Mouse (Mus musculus) kidney, embryonic 16.5 days (tissue): ENCODE measurements around the gene Serpinb6a. TPM values are rescaled to one million over a fixed set of nuclear protein-coding genes. Genes with fewer than 3 reads are reported as not detected.

ENCODE experiments used
- ATAC-seq: fragments of 200-750 bp; cut with Nextera tagmentation; 2 replicates; pipeline ENCODE4 v1.8.0; 2017; ENCODE audit warnings: moderate TSS enrichment; ENCODE audit not compliant: low FRiP score, low TSS enrichment
- H3K27ac ChIP-seq: fragments of 300-500 bp; sonication (generic); 2 replicates; pipeline ENCODE4 v1.5.1; 2014; ENCODE audit warnings: low read length
- H3K27me3 ChIP-seq: fragments of 300-500 bp; sonication (generic); 2 replicates; pipeline ENCODE4 v1.6.1; 2014; ENCODE audit warnings: low read length, control low read depth, mixed read lengths; ENCODE audit not compliant: insufficient read depth
- H3K36me3 ChIP-seq: fragments of 300-500 bp; sonication (generic); 2 replicates; pipeline ENCODE4 v1.6.1; 2014; ENCODE audit warnings: low read length, control low read depth, mixed read lengths; ENCODE audit not compliant: insufficient read depth
- H3K4me1 ChIP-seq: fragments of 300-500 bp; sonication (generic); 2 replicates; pipeline ENCODE4 v1.6.1; 2014; ENCODE audit warnings: low read length, control low read depth, mixed read lengths; ENCODE audit not compliant: insufficient read depth
- H3K4me2 ChIP-seq: fragments of 300-500 bp; sonication (generic); replicated peaks from 2 replicates; pipeline ENCODE4 v1.6.1; 2014; ENCODE audit warnings: low read depth, low read length
- H3K4me3 ChIP-seq: fragments of 300-500 bp; sonication (generic); 2 replicates; pipeline ENCODE4 v1.5.1; 2014; ENCODE audit warnings: mild to moderate bottlenecking, low read length
- H3K9ac ChIP-seq: fragments of 300-500 bp; sonication (generic); replicated peaks from 2 replicates; pipeline ENCODE4 v1.6.1; 2014; ENCODE audit warnings: low read length
- H3K9me3 ChIP-seq: fragments of 300-500 bp; sonication (generic); 2 replicates; pipeline ENCODE4 v1.6.1; 2016; ENCODE audit warnings: low read length, control low read depth
- WGBS: fragments of 180-500 bp; shearing (Covaris S2); extraction: QIAGEN DNeasy Blood & Tissue Kit; methylation state at CpG from one replicate; pipeline ENCODE4 v1.1.7; 2014; 5-methylcytosine and 5-hydroxymethylcytosine counted together
- polyA plus RNA-seq: library from polyadenylated mRNA; unstranded; fragments of >200 nt; fragmentation: Nextera tagmentation; extraction: Ambion mirVana; gene quantifications from 2 replicates; pipeline ENCODE4 v1.2.1, GENCODE M21; 2015

Gene Serpinb6a
- polyA plus RNA-seq, 1 experiment from 2014 or later = 72.8 TPM

- H3K27ac ChIP-seq = no peak overlapping the region
- H3K4me1 ChIP-seq = 0 out of 2 replicates have a peak, but pooled peaks cover 3% of the 10 kb centered on the region
- peaks cover 7% of the 10 kb centered on the region for H3K36me3 ChIP-seq
- no peak overlapping the region for H3K4me2 ChIP-seq
- H3K9ac ChIP-seq = no peak overlapping the region
- H3K9me3 ChIP-seq = no peaks in the 10 kb centered on the region
- H3K27me3 ChIP-seq = no peaks in the 10 kb centered on the region
- no peak for ATAC-seq
- H3K4me3 ChIP-seq = no peak overlapping the region
- WGBS = 82% methylated on average over 2 of the region's 2 CpGs
Measured at GRCm38 (mm10) chr13:33930281-33930680, 72.3 kb downstream of the Serpinb6a start.

DNA sequence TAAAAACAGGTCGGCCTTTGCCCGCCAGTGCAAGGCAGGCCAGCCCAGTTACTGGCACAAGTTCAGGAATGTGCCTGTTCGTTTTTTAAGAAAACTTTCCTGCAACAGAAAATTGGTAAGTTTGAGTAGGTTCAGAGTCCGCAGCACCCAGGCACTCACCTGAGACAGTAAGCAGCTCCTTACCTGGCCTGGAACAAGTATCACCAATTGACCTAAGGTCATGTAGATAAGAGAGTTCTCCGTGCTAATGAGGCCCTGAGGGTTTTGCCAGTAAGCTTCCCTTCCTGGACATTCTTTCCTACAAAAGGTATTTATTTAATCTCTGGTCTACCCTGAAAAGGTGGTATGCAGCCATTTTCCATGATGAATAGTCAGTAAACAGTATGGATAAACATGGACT lies 80.9 kb downstream of the Serpinb6a start:
- H3K4me3 ChIP-seq = no peak overlapping the region
- no peak overlapping the region for H3K4me2 ChIP-seq
- H3K4me1 ChIP-seq = no peaks in the 10 kb centered on the region
- H3K36me3 ChIP-seq = peaks cover 41% of the 10 kb centered on the region
- H3K9me3 ChIP-seq = no peaks in the 10 kb centered on the region
- no peaks in the 10 kb centered on the region for H3K27me3 ChIP-seq
- H3K9ac ChIP-seq = no peak overlapping the region
- ATAC-seq = no peak
- 81% methylated on average over 5 of the region's 5 CpGs for WGBS
- H3K27ac ChIP-seq = no peak overlapping the region

- H3K9ac ChIP-seq = no peak overlapping the region
- H3K27ac ChIP-seq = no peak overlapping the region
- no peak for ATAC-seq
- no peaks in the 10 kb centered on the region for H3K4me1 ChIP-seq
- H3K27me3 ChIP-seq = no peaks in the 10 kb centered on the region
- no peaks in the 10 kb centered on the region for H3K9me3 ChIP-seq
- no peak overlapping the region for H3K4me3 ChIP-seq
- WGBS = 94% methylated on average over 6 of the region's 6 CpGs
- H3K36me3 ChIP-seq = peaks cover 41% of the 10 kb centered on the region
- H3K4me2 ChIP-seq = no peak overlapping the region
Measured at GRCm38 (mm10) chr13:33921041-33921440, 81.6 kb downstream of the Serpinb6a start.

DNA sequence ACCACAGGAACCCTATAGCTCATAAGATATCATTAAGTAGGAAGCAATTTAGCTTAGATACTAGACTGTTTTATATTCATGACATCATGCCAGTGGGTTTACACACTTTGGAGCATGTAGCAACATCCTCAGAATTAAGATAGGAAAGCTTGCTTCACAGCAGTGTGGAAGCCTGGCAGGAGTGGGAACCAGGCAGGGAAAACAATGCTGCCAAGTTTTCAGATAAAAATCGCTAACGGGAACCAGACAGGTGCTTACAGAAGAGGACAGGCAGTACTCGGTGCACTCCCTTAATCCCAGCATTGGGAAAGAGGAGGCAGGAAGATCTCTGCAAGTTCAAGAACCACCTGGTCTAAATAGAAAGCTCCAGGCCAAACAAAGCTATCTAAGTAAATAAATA lies 95.8 kb downstream of the Serpinb6a start:
- Histone ChIP-seq H3K4me2 (no peak overlapping the region), H3K9me3 (no peaks in the 10 kb centered on the region), H3K27me3 (no peaks in the 10 kb centered on the region), H3K4me1 (no peaks in the 10 kb centered on the region), H3K27ac (no peak overlapping the region), H3K36me3 (no peaks in the 10 kb centered on the region), H3K9ac (no peak overlapping the region), H3K4me3 (no peak overlapping the region)
- ATAC-seq = no peak
- WGBS = 81% methylated on average over 3 of the region's 3 CpGs

DNA sequence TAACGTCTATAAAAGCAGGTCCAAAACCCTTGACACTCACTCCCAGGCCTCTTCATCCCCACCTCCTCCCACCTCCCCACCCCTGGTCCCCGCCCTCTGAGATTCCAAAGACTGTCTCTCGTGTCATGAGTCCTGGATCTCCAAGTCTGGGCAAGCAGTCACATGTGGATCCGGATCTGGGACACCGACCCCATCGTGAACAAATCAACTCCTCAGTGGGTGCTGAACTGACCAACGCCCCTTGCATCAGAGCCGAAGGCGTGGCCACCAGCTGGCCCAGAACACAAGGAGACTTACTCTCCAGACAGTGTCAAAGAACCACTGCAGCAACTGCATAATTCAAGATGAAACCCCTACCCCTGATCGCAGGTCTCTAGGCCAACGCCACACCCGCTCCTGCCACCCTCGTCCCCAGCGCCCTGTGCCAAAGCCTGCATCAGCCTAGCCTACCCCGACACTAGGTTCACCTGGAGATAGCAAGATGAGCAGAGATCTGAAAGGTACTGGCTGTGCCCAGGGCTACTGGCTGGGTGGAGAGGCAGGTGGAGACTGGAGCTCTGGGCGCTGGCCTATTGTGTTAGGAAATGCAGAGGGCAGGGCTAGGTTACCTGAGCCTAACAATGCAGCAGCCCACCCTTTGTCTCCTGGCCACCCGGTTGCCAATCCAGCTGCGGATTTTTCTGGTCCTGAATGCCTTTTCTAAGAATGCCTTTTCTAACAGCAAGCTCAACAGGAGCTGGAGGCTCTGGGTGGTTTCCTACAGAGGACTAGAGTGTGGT lies 97.2 kb downstream of the Serpinb6a start, which contains the start of gene Serpinb6c:
TSS of gene Serpinb6c (minus strand) at position 533 of the 779 bp plus-strand sequence.
- Histone ChIP-seq H3K9ac (no peak within 1 kb of the TSS), H3K4me2 (no peak within 1 kb of the TSS), H3K27ac (no peak within 1 kb of the TSS), H3K4me3 (no peak within 1 kb of the TSS), H3K27me3 (no peaks in the 10 kb centered on the region), H3K4me1 (no peaks in the 10 kb centered on the region), H3K9me3 (no peaks in the 10 kb centered on the region), H3K36me3 (no peaks in the 10 kb centered on the region)
- ATAC-seq = no peak
- 76% methylated on average over 18 of the region's 18 CpGs for WGBS

GRCm38 (mm10) chr13:33903290-33903689 lies 99.3 kb downstream of the Serpinb6a start:
- Histone ChIP-seq H3K4me3 (no peak overlapping the region), H3K36me3 (no peaks in the 10 kb centered on the region), H3K27me3 (no peaks in the 10 kb centered on the region), H3K27ac (no peak overlapping the region), H3K4me2 (no peak overlapping the region), H3K9me3 (no peaks in the 10 kb centered on the region), H3K4me1 (no peaks in the 10 kb centered on the region), H3K9ac (no peak overlapping the region)
- 85% methylated on average over 2 of the region's 2 CpGs for WGBS
- ATAC-seq = no peak

DNA sequence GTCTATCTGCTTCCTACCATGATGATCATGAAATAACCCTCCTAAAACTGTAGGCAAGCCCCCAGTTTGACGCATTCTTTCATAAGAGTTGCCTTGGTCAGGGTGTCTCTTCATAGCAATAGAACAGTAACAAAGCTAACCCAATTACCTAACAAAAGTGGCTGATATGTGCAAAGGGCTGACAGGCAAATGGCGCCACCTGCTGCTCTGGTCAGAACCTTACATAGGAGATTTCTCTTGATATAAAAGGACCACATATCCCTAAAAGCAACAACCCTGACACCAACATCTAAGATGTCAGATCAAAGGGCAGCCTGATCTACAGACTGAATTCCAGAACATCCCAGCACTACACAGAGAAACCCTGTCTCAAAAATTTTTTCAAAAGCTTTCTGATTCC lies 108.4 kb downstream of the Serpinb6a start:
- no peak overlapping the region for H3K27ac ChIP-seq
- no peaks in the 10 kb centered on the region for H3K36me3 ChIP-seq
- H3K27me3 ChIP-seq = no peaks in the 10 kb centered on the region
- H3K4me3 ChIP-seq = no peak overlapping the region
- no peak for ATAC-seq
- no peak overlapping the region for H3K9ac ChIP-seq
- no peaks in the 10 kb centered on the region for H3K4me1 ChIP-seq
- 41% methylated on average over 2 of the region's 2 CpGs for WGBS
- no peak overlapping the region for H3K4me2 ChIP-seq
- no peaks in the 10 kb centered on the region for H3K9me3 ChIP-seq

Other genes with a start within 250 kb of the Serpinb6a start
- gene Serpinb6e, start 159.4 kb downstream of the Serpinb6a start, polyA plus RNA-seq = not detected in 2 replicates
- 0.15 and 0.27 TPM in 2 replicates for gene Serpinb6c, start 97.1 kb downstream of the Serpinb6a start, polyA plus RNA-seq
- 29.6 and 31.0 TPM in 2 replicates for gene Nqo2, start 38.1 kb downstream of the Serpinb6a start, polyA plus RNA-seq
- gene Ripk1, start 431 bp downstream of the Serpinb6a start, polyA plus RNA-seq = 18.0 and 19.4 TPM in 2 replicates
- gene Bphl, start 34.8 kb upstream of the Serpinb6a start, polyA plus RNA-seq = 83.0 and 95.2 TPM in 2 replicates
- gene Tubb2a, start 75.2 kb upstream of the Serpinb6a start, polyA plus RNA-seq = 143 and 150 TPM in 2 replicates
- 39.7 and 40.4 TPM in 2 replicates for gene Tubb2b, start 127.7 kb upstream of the Serpinb6a start, polyA plus RNA-seq
- 67.4 and 74.9 TPM in 2 replicates for gene Psmg4, start 160.2 kb upstream of the Serpinb6a start, polyA plus RNA-seq